10 mouse cellular contexts compared by ENCODE assay signal in the genomic region with DNA sequence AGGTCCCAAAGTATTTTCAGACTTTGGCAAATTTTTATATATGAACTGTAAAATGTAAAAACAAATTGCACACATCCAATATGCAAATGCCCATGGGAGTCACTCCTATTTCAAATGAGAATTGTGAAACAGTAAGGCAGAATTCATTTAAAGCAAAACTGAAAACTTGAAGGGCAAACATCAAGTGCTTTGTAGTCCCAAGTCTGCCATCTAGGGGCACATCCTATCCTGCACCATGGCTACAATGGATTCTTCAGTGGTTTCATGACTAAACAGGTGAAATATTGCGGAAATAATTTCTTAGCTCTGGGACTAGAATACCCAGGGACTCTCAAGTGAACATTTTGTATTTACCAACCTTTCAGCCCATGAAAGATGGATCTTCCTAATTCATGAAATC. TPM values are rescaled to one million over a fixed set of nuclear protein-coding genes. Genes with fewer than 3 reads are reported as not detected.
DNase-seq lines count a peak whose midpoint lies in the region; ATAC-seq and TF ChIP-seq lines count a peak whose summit lies in the region.
"Had no signal": no experiment of that assay in that cellular context is flagged by ENCODE, and none has a peak within 500 bp of the region (broad histone marks: within the 10 kb centered on the region; RNA-seq: fewer than 3 reads in every experiment).

No protein-coding gene starts in this region.

- no peak overlapping the region for H3K9ac ChIP-seq in lung, embryonic 14.5 days
- H3K9ac ChIP-seq: forebrain, embryonic 13.5 days had no signal

- no peak overlapping the region for H3K4me3 ChIP-seq in kidney, adult 2 months (ENCODE audit: insufficient read depth, low read depth, low read length)
- H3K4me3 ChIP-seq in lung, embryonic 14.5 days (ENCODE audit: low read depth, low read length), result no peak overlapping the region
- H3K4me3 ChIP-seq: forebrain, embryonic 13.5 days; midbrain, embryonic 10.5 days had no signal

- WGBS in kidney, adult 2 months, result 83% methylated on average over 1 of the region's 1 CpGs
- 92% methylated on average over 1 of the region's 1 CpGs for WGBS in lung, embryonic 14.5 days

- H3K27me3 ChIP-seq in kidney, adult 2 months (replicated peaks; ENCODE audit: control insufficient read depth, insufficient read depth, low read length), result no peaks in the 10 kb centered on the region
- no peaks in the 10 kb centered on the region for H3K27me3 ChIP-seq in lung, embryonic 14.5 days (ENCODE audit: insufficient read depth, low read length)
- H3K27me3 ChIP-seq: forebrain, embryonic 13.5 days had no signal

- TF ChIP-seq CTCF in kidney, adult 2 months (conservative IDR thresholded peaks at IDR 0.05; ENCODE audit: insufficient read depth, insufficient read length, low read depth, low read length), result peak; percentile 22; the same call in 1 of the 2 replicates
- peak; percentile 29 for TF ChIP-seq CTCF in lung, embryonic 14.5 days (IDR thresholded peaks at IDR 0.05; ENCODE audit: low read depth)

- H3K27ac ChIP-seq in kidney, adult 2 months (ENCODE audit: insufficient read depth, low read depth, low read length), result no peak overlapping the region
- H3K27ac ChIP-seq in lung, embryonic 14.5 days (ENCODE audit: low read depth), result no peak overlapping the region
- H3K27ac ChIP-seq: forebrain, embryonic 13.5 days; midbrain, embryonic 10.5 days had no signal

- H3K4me1 ChIP-seq in kidney, adult 2 months (ENCODE audit: control insufficient read depth, insufficient read depth, low read length), result no peaks in the 10 kb centered on the region; the same call in 1 of the 2 replicates
- no peaks in the 10 kb centered on the region for H3K4me1 ChIP-seq in lung, embryonic 14.5 days (ENCODE audit: insufficient read depth)

- H3K9me3 ChIP-seq in lung, embryonic 14.5 days (ENCODE audit: low read depth, low read length), result no peaks in the 10 kb centered on the region
- H3K9me3 ChIP-seq: forebrain, embryonic 13.5 days; midbrain, embryonic 10.5 days had no signal

- H3K36me3 ChIP-seq in kidney, adult 2 months (ENCODE audit: control insufficient read depth, insufficient read depth, low read length), result no peaks in the 10 kb centered on the region
- no peaks in the 10 kb centered on the region for H3K36me3 ChIP-seq in lung, embryonic 14.5 days (ENCODE audit: insufficient read depth)
- H3K36me3 ChIP-seq: midbrain, embryonic 10.5 days had no signal

- no peak for TF ChIP-seq POLR2A in kidney, adult 2 months (IDR thresholded peaks at IDR 0.05; ENCODE audit: low read depth, low read length)

- no peak overlapping the region for H3K4me2 ChIP-seq in lung, embryonic 14.5 days
- H3K4me2 ChIP-seq: forebrain, embryonic 13.5 days had no signal

- DNase-seq in kidney, adult 2 months, result peak; percentile 23
- no peak for DNase-seq in kidney, adult 11 months
- no peak for DNase-seq in lung, embryonic 14.5 days
- no peak for DNase-seq in ovary, adult 18-20 months (ENCODE audit: low spot score)
- no peak for DNase-seq in frontal cortex, postnatal 25 days (ENCODE audit: low spot score in 2 of 2)
- DNase-seq: cerebellum, postnatal 36 days had no signal

- ATAC-seq in CD4-positive, CD25-positive, alpha-beta regulatory T cell, adult 4 months, result peak; percentile 68
- peak; percentile 53 for ATAC-seq in activated CD4-positive, CD25-positive, alpha-beta regulatory T cell, adult 4 months
- no peak for ATAC-seq in lung, embryonic 14.5 days (ENCODE audit: insufficient read depth)
- ATAC-seq: forebrain, embryonic 13.5 days had no signal

RNA-seq across cellular contexts. Expression of a gene that starts 3.9 kb away (rescaled TPM):
- polyA plus RNA-seq in kidney, adult 2 months (2012; rRNA removed), result 6.4 and 9.5 TPM in 2 replicates
- 10 to 100 TPM; 14.6 to 15.2 TPM for polyA plus RNA-seq in CD4-positive, CD25-positive, alpha-beta regulatory T cell, adult 4 months (2017; shearing (Covaris generic))
- 1 to 10 TPM; 7.4 to 8.8 TPM for polyA plus RNA-seq in activated CD4-positive, CD25-positive, alpha-beta regulatory T cell, adult 4 months (2017; shearing (Covaris generic))
- 59.7 and 60.3 TPM in 2 replicates for polyA plus RNA-seq in lung, embryonic 14.5 days (2014; fragmentation: Nextera tagmentation; extraction: Ambion mirVana)

RNA-seq across cellular contexts. Expression of a gene that starts 11.2 kb away (rescaled TPM):
- 2.5 and 2.8 TPM in 2 replicates for polyA plus RNA-seq in kidney, adult 2 months (2012; rRNA removed)
- 1 to 10 TPM; 7.4 to 8.6 TPM for polyA plus RNA-seq in CD4-positive, CD25-positive, alpha-beta regulatory T cell, adult 4 months (2017; shearing (Covaris generic))
- 1 to 10 TPM; 5.3 to 5.8 TPM for polyA plus RNA-seq in activated CD4-positive, CD25-positive, alpha-beta regulatory T cell, adult 4 months (2017; shearing (Covaris generic))
- polyA plus RNA-seq in lung, embryonic 14.5 days (2014; fragmentation: Nextera tagmentation; extraction: Ambion mirVana), result 20.0 and 21.4 TPM in 2 replicates

RNA-seq across cellular contexts. Expression of a gene that starts 43.5 kb away (rescaled TPM):
- polyA plus RNA-seq in kidney, adult 2 months (2012; rRNA removed), result not detected in 2 replicates
- polyA plus RNA-seq in CD4-positive, CD25-positive, alpha-beta regulatory T cell, adult 4 months (2017; shearing (Covaris generic)), result 1 to 10 TPM; 1.7 to 2.1 TPM
- 1 to 10 TPM in 1 of 2 experiments, under 1 TPM in 1; 0.65 to 1.0 TPM for polyA plus RNA-seq in activated CD4-positive, CD25-positive, alpha-beta regulatory T cell, adult 4 months (2017; shearing (Covaris generic))
- polyA plus RNA-seq in lung, embryonic 14.5 days (2014; fragmentation: Nextera tagmentation; extraction: Ambion mirVana), result 2.4 TPM in 2 replicates
